Mouse (Mus musculus): ENCODE measurements around the gene Shbg.
A peak's percentile ranks its signal among the peaks of the same experiment; 100 is the strongest.
"Not testable (repeated sequence)": the region's sequence is repeated elsewhere in the genome, so short reads cannot be mapped to it uniquely, and the experiment has no call there.

Gene Shbg

DNA sequence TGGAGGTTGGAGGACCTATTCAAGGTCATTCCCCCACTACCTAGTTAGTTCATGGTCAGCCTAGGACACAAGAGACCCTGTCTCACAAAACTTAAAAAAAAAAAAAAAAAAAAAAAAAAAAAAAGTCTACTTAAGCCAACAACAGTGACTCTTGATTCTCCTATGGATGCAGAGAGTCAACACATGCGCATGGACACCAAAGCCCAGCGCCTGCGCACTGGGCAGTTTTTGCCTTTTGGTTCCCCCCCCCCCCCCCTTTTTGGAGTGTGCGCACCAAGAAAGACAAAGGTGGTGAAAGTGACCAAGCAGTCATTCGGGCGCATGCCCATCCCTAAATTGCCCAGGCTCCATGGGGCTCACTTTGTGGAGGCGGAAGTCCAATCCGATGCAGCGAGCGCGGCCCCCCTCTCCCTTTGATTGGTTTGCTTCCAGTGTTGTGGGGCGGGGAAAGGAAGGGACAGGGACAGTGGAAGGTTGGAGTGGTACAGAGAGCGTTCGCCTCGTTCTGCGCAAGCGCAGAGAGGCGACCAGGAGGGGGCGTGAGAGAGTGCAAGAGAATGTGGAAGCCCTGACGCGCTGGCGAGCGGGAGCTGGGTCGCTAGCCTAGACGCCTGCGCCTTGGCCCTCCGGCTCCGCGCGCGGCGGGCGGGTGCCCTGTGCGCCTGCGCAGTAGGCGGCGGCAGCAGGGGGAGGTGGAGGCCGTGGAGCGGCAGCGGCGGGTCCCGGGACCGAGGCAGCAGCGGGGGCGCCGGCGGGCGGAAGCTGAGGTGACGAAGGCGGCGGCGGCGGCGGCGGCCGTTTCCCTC, 14.8 kb upstream of the Shbg start, which contains the start of gene Fxr2:
Gene Fxr2, plus strand, starts transcription at position 707 of the 806 bp plus-strand sequence.
- peak; percentile 100 for DNase-seq (ENCODE audit: low read depth, low spot score)

DNA sequence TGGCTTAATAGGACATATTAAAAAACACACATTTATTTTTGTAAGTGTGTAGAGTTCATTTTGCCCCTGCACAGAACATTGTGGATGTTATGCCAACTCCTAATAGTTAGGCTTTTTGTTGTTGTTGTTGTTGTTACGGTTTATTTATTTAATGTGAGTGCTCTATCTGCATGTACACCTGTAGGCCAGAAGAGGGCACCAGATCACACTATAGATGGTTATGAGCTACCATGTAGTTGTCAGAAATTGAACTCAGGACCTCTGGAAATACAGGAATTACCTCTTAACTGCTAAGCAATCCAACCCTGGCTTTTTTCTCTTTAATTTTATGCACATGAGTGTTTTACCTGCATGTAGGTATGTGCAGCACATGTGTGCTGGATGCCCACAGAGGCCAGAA, 12.1 kb upstream of the Shbg start:
- no peak for DNase-seq (ENCODE audit: low read depth, low spot score)

DNA sequence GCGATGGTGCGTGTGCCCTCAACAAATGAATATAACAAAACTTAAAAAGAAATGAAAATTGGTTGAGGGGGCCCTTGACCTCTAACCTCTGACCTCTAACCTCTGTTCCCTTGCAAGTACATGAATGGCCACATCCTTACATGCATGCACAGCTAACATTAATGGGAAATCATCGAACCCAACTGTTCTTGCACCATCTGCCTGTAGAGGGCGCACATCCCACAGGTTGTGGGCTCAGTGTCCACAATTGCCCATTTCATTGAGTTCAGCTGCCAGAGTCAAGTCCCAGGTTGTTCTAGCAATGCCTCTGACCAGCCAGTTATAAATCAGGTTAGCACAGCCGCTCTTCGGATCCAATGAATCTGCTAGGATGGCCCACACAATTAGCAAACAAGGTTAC, 10.6 kb upstream of the Shbg start:
- DNase-seq (ENCODE audit: low read depth, low spot score), result no peak

DNA sequence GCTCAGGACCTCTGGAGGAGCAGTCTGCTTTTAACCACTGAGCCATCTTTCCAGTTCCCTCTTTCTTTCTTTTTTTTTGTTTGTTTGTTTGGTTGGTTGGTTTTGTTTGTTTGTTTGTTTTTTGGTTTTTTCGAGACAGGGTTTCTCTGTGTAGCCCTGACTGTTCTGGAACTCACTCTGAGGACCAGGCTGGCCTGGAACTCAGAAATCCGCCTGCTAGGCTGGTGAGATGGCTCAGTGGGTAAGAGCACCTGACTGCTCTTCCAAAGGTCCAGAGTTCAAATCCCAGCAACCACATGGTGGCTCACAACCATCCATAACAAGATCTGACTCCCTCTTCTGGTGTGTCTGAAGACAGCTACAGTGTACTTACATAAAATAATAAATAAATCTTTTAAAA, 6.6 kb upstream of the Shbg start:
- DNase-seq (ENCODE audit: low read depth, low spot score), result not testable (repeated sequence)

DNA sequence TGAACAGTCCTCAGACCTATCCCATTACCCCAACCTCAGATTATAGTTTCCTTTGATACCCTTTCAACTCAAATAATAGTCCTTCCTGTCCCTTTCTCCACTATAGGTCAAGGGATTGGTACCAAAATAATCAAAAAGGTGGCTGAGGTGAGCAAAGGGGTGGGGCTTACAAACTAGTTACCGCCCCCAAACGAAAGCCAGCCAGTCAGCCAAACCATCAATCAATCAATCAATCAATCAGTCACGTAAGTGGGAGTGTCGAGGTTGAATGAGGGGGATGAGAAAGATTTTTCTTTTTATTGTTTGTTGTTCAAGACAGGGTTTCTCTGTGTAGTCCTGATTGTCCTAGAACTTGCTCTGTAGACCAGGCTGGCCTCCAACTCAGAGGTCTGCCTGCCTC, 5.3 kb upstream of the Shbg start:
- DNase-seq (ENCODE audit: low read depth, low spot score), result no peak

DNA sequence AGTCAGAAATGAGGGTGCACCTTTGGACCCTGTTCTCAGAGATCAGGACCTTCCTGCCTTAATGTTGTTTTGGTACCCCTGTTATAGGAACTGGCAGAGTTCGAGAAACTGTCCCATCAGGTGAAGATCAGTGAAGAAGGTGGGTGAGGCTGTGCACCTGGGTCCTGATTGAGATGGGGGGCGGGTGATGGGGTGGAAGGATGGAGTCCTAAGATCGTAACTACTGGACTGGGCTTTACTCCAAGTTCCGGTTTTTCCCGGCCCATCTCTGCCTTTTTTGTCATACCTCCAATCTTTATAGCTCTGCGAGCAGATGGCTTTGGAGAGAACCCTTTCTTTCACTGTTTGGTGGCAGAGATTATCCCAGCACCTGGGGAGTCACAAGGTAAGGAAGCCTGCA, 4.7 kb upstream of the Shbg start:
- DNase-seq (ENCODE audit: low read depth, low spot score), result no peak

DNA sequence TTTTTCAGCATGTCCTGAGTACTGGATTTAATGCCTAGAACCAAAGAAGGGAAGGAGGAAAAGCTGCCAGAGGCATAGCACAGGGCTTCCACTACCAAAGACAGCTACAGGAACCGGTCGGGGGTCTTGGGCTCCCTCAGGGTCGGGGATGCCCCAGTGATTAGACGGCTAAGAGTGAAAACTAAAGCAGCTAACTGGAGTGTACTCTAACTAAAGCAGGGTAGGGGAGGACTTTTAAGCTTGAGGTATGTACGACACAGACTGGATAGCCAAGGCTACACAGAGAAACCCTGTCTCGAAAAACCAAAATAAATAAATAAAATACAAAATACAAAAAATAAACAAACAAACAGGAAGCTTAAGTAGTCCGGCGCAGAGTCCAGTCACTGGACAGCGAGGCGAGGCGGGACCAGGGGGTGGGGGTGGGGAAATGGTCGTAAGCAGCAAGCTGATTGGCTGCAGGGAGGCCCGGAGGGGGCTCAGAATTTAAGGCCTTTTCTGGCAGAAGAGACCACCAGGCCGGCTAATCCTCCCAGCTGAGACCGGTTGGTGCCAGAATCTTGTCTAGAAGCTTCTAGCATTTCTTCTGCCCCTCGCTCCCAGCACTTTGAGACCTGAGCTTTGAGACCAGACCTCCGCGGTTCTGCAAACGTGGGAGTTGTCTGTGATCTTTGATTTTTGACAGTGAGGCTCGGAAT, 4.0 kb upstream of the Shbg start, which contains the start of gene Sat2:
Gene Sat2, plus strand, starts transcription at position 454 of the 698 bp plus-strand sequence.
- peak; percentile 72 for DNase-seq (ENCODE audit: low read depth, low spot score)

DNA sequence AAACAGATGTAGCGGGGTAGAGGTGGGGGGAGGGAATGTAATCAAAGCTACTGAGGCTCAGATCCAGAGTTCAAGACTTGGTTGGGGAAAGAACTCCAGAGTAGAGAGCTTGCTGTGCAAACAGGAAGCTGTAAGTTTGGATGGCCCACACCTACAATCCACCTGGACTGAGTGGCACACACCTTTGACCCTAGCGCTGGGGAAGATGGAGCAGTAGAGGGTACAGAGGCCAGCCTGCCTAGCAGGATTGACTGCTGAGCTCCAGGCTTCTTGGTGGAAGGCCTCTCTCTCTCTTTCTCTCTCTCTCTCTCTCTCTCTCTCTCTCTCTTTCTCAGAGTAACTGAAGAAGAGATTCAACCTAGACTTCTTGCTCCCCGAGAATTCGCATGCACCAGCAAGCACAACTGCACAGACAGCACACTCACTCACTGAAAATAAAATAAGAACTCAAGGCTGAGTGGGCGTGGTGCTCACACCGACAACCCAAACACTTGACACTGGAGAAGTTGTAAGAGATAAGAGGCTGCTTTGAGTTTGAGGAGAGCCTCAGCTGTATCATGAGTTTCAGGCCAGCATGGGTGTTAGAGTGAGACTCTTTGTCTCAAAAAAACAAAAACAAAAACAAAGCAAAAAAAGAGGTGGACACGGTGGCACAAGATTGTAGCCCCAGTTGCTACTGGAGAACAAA, 2.8 kb upstream of the Shbg start:
- no peak for DNase-seq (ENCODE audit: low read depth, low spot score)

DNA sequence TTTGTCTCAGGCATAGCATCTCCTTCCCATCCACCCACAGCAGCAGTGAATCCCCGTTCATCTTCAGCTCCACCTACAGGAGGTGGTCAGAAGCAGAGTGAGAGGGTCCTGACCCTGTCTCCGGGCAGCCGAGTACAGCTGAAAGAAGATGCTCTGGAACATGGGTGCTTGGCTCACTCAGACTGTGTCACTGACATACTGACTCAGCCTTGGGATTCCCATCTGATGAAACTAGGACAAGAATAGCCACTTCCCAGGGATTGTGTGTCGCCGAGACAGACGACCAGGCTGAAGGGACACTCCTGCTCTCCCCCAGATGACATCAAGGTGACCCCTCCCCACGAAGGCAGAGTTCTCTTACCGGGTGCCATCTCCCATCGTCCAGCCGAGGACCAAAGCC, 924 bp downstream of the Shbg start:
- DNase-seq (ENCODE audit: low read depth, low spot score), result no peak

DNA sequence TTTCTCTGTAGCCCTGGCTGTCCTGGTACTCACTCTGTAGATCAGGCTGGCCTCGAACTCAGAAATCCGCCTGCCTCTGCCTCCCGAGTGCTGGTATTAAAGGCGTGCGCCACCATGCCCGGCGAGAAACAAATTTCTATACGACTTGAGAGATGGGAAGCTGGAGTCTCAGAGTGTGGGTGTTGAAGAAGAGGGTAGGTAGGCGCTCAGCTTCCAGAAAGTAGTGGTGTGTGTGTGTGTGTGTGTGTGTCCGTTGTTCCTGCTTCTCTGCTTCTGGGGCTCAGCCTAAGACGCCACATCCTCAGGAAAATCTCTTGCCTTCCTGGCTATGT, 3.5 kb downstream of the Shbg start:
- DNase-seq (ENCODE audit: low read depth, low spot score), result not testable (repeated sequence)

DNA sequence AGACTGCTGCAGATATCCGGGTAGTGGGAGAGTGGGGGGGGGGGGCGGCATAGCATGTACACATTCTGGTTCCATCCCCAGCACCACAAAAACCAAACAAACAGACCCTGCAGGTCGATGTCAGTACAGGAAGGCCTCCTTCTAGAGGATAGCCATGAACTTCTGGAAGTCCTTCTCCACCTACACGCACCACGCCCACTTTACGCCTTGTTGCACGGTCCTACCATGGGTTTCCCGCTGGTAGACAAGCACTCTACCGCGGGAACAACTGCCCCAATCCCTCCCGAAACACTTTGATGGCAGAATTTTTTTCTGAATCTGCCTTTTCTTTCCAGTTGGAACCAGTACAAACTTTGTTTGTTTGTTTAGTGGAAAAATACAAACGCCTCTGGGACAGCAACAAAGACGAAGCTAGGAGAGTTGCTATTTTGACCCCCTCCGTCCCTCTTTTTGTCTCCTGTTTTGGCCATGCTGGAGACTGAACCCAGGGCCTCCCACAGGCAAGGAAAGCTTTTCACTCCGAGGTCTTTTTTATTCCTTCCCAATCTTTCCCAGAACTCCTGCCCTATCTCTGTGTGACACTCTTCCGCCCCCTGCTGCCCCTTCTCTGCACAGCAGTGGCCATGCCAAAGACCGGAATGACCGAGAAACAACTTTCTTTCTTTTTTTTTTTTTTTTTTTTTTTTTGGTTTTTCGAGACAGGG, 4.0 kb downstream of the Shbg start:
- no peak for DNase-seq (ENCODE audit: low read depth, low spot score)

DNA sequence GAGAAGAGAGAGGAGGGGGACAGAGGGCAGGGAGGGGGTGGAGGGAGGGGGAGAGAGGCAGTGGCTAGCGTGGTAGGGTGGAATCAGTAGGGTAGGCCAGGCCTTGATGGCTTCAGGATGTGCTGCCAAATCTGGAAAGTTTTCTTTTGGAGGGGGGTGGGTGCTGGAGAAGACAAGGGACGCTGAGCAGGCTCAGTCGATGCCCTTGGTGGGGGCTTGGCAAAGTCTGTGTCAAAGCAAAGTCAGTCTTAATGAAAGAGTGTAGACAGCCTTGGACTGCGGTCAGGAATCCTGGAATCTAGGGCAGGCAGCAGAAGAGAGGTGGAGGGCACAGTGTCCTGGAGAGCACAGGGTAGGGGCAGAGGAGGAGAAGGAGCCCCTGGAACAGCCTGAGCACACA, 6.8 kb downstream of the Shbg start:
- DNase-seq (ENCODE audit: low read depth, low spot score), result no peak

DNA sequence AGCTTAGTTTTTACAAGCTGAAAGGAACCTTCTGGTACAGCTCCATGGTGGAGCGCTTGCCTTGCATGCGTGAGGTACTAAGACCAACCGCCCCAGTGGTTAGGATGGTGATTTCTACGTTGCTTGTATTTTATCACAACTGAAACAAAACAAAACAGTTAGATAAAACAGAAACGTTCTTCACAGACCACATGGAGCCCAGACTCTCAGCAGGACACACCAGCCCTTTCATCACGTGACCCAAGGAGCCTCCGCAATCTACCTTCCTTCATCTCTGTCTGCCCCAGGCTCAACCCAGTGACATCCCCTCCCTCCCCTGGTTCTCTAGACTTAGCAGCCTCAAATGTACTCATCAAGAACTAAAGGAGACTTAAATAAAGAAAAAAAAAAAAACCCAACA, 8.3 kb downstream of the Shbg start:
- no peak for DNase-seq (ENCODE audit: low read depth, low spot score)

DNA sequence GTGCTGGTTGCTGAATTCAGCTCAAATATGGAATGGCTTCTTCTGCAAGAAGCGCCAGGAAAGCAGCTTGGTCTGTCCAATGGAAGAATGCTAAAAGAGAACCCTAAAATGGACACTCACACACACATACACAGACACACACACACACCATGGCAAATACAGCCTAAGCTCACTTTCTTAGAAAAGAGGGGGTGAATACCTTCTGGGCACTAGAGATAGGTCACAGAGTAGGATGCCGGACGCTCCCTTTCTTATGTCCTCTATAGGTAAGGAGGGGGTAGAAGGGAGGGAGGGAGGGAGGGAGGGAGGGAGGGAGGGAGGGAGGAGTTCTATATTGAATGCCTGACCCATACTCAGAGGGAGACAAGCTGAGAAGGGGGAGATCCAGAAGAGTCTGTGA, 9.2 kb downstream of the Shbg start:
- no peak for DNase-seq (ENCODE audit: low read depth, low spot score)

DNA sequence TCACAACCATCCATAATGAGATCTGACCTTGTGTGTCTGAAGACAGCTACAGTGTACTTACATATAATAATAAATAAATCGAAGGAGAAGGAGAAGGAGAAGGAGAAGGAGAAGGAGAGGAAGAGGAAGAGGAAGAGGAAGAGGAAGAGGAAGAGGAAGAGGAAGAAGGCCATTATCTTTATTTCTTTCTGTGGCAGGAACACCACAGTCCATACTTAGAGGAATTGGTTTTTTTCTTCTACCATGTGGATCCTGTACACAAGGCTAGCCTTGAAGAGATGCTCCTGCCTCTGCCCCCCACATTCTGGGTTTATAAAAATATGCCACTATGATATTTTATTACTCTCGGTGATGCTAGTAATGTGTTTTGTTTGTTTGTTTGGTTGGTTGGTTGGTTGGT, 10.9 kb downstream of the Shbg start:
- no peak for DNase-seq (ENCODE audit: low read depth, low spot score)

DNA sequence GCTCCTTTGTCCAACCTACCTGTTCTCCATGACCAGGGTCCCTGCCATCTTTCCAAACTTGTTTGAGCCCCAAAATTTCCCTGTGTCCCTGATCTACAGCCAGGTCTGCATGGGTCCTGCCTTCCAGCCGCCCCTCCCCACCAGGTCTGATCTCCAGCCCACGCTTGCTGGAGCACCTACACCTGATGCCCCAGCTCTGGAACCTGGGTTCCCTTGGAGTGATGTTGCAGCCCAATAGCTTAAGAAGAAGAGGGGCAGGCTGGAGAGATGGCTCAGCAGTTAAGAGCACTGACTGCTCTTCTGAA, 11.3 kb downstream of the Shbg start:
- DNase-seq (ENCODE audit: low read depth, low spot score), result no peak

DNA sequence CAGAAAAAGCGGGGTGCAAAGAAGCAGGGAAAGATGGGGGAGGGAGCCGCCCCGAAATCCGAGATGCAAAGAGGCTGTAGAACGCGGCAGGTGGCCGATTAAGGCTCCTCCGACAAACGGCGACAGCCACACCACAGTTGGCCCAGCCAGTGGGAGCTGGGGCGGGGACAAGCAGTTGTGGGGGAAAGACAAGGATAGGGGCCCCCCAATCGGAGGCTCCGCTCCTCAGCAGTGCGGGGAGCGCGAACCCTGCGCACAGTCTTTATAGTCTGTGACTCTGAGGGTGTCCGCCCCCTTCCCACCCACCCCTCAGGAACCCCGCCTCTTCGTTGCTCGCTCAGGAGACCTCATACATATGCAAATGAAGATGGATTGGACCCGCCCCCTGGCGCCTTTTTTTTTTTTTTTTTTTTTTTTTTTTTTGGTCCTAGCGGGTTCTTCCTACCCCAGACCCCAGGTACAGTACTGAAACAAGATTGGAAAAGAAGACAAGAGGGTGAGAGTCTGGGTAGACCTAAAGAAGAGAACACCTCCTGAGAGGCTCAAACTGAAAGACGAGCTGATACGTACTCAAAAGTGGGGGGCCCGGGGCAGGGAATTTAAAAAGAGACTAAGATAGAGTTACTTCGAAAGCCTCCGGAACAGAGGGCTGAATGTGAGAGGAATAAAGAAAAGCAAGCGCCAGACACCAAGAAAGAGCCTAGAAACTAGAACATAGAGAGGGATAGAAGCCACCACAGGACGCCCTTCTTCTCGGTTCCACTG, 11.8 kb downstream of the Shbg start, which contains the start of gene Atp1b2:
Gene Atp1b2, minus strand, starts transcription at position 217 of the 765 bp plus-strand sequence.
- peak; percentile 88 for DNase-seq (ENCODE audit: low read depth, low spot score)

DNA sequence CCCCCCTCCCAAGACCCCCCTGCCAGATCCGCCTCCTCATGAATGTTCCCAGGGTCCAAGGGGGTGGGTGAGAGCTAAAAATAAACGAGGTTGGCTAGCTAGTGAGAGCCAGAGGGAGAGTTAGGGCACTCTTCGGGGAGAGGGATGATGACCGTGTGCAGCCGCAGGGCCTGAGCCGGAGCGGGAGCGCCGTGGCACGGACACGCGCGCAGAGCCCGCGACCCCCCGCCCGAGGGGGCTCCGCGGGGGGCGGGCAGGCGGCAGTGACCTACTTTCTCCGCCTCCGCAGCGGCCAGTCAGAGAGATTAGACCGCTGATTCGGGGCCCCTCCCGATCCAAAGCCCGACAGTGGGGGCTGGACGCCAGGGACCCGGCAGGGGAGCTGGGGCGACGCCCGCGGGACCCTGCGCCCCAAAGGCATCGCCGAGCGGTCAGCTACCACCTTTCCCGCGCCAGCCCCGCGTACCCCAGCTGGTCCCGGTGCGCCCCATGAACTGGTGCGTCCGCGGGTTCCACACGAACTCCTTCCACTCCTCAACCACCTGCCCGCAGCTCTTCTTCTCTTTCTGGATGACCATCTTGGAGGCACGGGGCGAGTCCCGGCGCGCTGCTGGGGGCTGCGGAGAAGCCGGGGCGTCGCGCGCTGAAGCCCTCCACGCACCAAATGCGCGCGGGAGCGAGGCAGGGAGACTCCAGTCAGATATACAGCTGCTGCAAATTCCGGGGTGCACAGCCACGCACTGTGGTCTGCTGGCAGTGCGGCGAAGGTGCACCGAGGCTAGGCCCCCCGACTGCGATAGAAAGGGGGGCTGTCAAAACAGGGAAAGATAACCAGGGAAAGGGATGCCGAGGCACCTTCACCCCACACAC, 12.7 kb downstream of the Shbg start:
- DNase-seq (ENCODE audit: low read depth, low spot score), result no peak

DNA sequence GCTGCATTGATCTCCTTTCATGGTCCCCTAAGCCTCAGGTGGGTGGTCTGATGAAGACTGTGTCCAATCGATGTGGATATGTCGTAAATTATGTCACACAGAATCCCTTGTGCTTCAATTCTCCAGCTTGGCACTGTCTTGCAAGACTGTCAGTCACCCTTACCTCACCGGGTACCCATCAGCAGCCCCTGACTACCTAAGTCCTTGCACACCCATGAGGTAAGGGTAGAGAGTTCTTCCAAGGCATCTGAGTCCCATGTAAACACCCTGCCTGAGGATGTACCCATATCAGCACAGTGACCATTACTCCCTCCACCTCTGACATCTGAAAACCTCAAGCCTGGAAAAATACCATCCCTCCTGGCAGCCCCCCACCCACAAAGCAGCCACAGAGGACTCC, 13.4 kb downstream of the Shbg start:
- DNase-seq (ENCODE audit: low read depth, low spot score), result no peak

DNA sequence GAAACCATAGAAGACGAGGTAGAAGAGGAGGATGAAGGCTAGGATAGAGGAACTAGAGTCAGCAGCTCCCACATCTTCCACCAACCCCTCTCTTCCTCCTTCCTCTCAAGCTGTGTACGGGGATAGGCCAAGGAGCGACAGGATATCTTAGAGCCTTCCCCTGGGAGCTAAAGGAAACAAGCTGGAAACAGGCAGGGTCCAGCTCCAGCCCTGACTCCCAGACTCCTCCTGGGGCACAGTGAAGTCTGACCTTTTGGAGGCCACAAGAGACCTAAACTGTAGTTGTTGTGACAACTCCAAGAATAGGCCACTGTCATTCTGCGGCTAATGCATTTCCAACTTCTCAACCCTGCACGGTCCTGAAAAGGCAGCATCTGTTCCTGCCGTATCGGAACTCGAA, 14.2 kb downstream of the Shbg start:
- no peak for DNase-seq (ENCODE audit: low read depth, low spot score)
